Mouse (Mus musculus): ENCODE measurements around the gene Zswim7.

GRCm38 (mm10) chr11:62265642-62266041 is 15.5 kb downstream of the Zswim7 start:
- TF ChIP-seq CTCF (IDR thresholded peaks at IDR 0.05; ENCODE audit: extremely low read depth, insufficient read depth, low read length): no peak
- no peak for TF ChIP-seq POLR2A (IDR thresholded peaks at IDR 0.05; ENCODE audit: extremely low read depth, insufficient read depth, low read length)

Measured in cortical plate, adult 2 months (tissue).